Mouse (Mus musculus) hindbrain, embryonic 11.5 days (tissue): ENCODE data around the gene Arhgap27. TPM values are rescaled to one million over a fixed set of nuclear protein-coding genes. Genes with fewer than 3 reads are reported as not detected.

Experiments used
- ATAC-seq: fragments of 200-750 bp; cut with Nextera tagmentation; 2 replicates; pipeline ENCODE4 v1.8.0; 2017; ENCODE audit warnings: mild to moderate bottlenecking, moderate TSS enrichment, moderate library complexity; ENCODE audit not compliant: low FRiP score
- DNase-seq: peaks from one replicate; pipeline ENCODE4 v3.0.0-alpha.2; 2015; ENCODE audit warnings: low spot score
- H3K27ac ChIP-seq: fragments of 300-500 bp; sonication (generic); 2 replicates; pipeline ENCODE4 v1.5.1; 2014; ENCODE audit warnings: mild to moderate bottlenecking, low read depth, low read length
- H3K27me3 ChIP-seq: fragments of 300-500 bp; sonication (generic); 2 replicates; pipeline ENCODE4 v1.6.1; 2014; ENCODE audit warnings: mild to moderate bottlenecking, low read length, moderate library complexity, mixed read lengths; ENCODE audit not compliant: control insufficient read depth, insufficient read depth
- H3K36me3 ChIP-seq: fragments of 300-500 bp; sonication (generic); 2 replicates; pipeline ENCODE4 v1.6.1; 2014; ENCODE audit warnings: mild to moderate bottlenecking, low read length, moderate library complexity, mixed read lengths; ENCODE audit not compliant: control insufficient read depth, insufficient read depth
- H3K4me1 ChIP-seq: fragments of 300-500 bp; sonication (generic); replicated peaks from 2 replicates; pipeline ENCODE4 v1.6.1; 2014; ENCODE audit warnings: low read length, mixed read lengths; ENCODE audit not compliant: control insufficient read depth, insufficient read depth
- H3K4me2 ChIP-seq: fragments of 300-500 bp; sonication (generic); replicated peaks from 2 replicates; pipeline ENCODE4 v1.6.1; 2014; ENCODE audit warnings: mild to moderate bottlenecking, low read depth, low read length
- H3K4me3 ChIP-seq: fragments of 300-500 bp; sonication (generic); 2 replicates; pipeline ENCODE4 v1.5.1; 2014; ENCODE audit warnings: low read depth, low read length
- H3K9ac ChIP-seq: fragments of 300-500 bp; sonication (generic); 2 replicates; pipeline ENCODE4 v1.6.1; 2014; ENCODE audit warnings: low read depth, low read length
- H3K9me3 ChIP-seq: fragments of 300-500 bp; sonication (generic); 2 replicates; pipeline ENCODE4 v1.6.1; 2016; ENCODE audit warnings: low read length; ENCODE audit not compliant: control insufficient read depth
- WGBS: fragments of 180-500 bp; shearing (Covaris S2); extraction: QIAGEN DNeasy Blood & Tissue Kit; methylation state at CpG from one replicate; pipeline ENCODE4 v1.1.7; 2014; 5-methylcytosine and 5-hydroxymethylcytosine counted together
- polyA plus RNA-seq: library from polyadenylated mRNA; unstranded; fragments of >200 nt; fragmentation: Nextera tagmentation; extraction: Ambion mirVana; gene quantifications from 2 replicates; pipeline ENCODE4 v1.2.1, GENCODE M21; 2014

The Arhgap27 gene
- polyA plus RNA-seq, 1 experiment from 2014 or later = 2.8 TPM

GRCm38 (mm10) chr11:103345408-103346091 lies 17.9 kb downstream of the Arhgap27 start:
- WGBS = 83% methylated on average over 7 of the region's 7 CpGs
- no peak for ATAC-seq

GRCm38 (mm10) chr11:103344494-103345332 lies 18.8 kb downstream of the Arhgap27 start:
- DNase-seq = no peak
- H3K9me3 ChIP-seq = no peaks in the 10 kb centered on the region

More at GRCm38 (mm10) chr11:103345408-103346091, 17.9 kb downstream of the Arhgap27 start:
- no peak overlapping the region for H3K9ac ChIP-seq
- no peak overlapping the region for H3K4me2 ChIP-seq
- no peaks in the 10 kb centered on the region for H3K36me3 ChIP-seq
- H3K9me3 ChIP-seq = no peaks in the 10 kb centered on the region
- no peak for DNase-seq
- no peak overlapping the region for H3K27ac ChIP-seq
- H3K27me3 ChIP-seq = no peaks in the 10 kb centered on the region
- H3K4me1 ChIP-seq = no peaks in the 10 kb centered on the region
- no peak overlapping the region for H3K4me3 ChIP-seq

GRCm38 (mm10) chr11:103343881-103344280 lies 19.6 kb downstream of the Arhgap27 start:
- Histone ChIP-seq H3K27ac (no peak overlapping the region), H3K27me3 (no peaks in the 10 kb centered on the region), H3K9me3 (no peaks in the 10 kb centered on the region), H3K4me2 (no peak overlapping the region), H3K4me1 (no peaks in the 10 kb centered on the region), H3K4me3 (no peak overlapping the region), H3K9ac (no peak overlapping the region), H3K36me3 (no peaks in the 10 kb centered on the region)
- no peak for DNase-seq
- 93% methylated on average over 1 of the region's 1 CpGs for WGBS
- no peak for ATAC-seq

More at GRCm38 (mm10) chr11:103344494-103345332, 18.8 kb downstream of the Arhgap27 start:
- WGBS = 80% methylated on average over 19 of the region's 19 CpGs
- Histone ChIP-seq H3K4me3 (no peak overlapping the region), H3K9ac (no peak overlapping the region), H3K27me3 (no peaks in the 10 kb centered on the region), H3K4me2 (no peak overlapping the region), H3K4me1 (no peaks in the 10 kb centered on the region), H3K36me3 (no peaks in the 10 kb centered on the region), H3K27ac (no peak overlapping the region)
- no peak for ATAC-seq

GRCm38 (mm10) chr11:103343063-103343462 lies 20.4 kb downstream of the Arhgap27 start:
- H3K4me2 ChIP-seq = no peak overlapping the region
- H3K36me3 ChIP-seq = no peaks in the 10 kb centered on the region
- H3K4me3 ChIP-seq = no peak overlapping the region
- no peaks in the 10 kb centered on the region for H3K4me1 ChIP-seq
- 88% methylated on average over 6 of the region's 6 CpGs for WGBS
- no peak overlapping the region for H3K9ac ChIP-seq
- no peaks in the 10 kb centered on the region for H3K9me3 ChIP-seq
- DNase-seq = no peak
- no peaks in the 10 kb centered on the region for H3K27me3 ChIP-seq
- no peak overlapping the region for H3K27ac ChIP-seq
- ATAC-seq = no peak

- Histone ChIP-seq H3K27ac (no peak overlapping the region), H3K4me1 (no peaks in the 10 kb centered on the region), H3K9me3 (no peaks in the 10 kb centered on the region), H3K4me2 (no peak overlapping the region), H3K27me3 (no peaks in the 10 kb centered on the region), H3K4me3 (no peak overlapping the region), H3K36me3 (no peaks in the 10 kb centered on the region), H3K9ac (no peak overlapping the region)
- ATAC-seq (no peak), DNase-seq (no peak)
- WGBS = 40% methylated on average over 7 of the region's 7 CpGs
Measured at GRCm38 (mm10) chr11:103340677-103341076, 22.8 kb downstream of the Arhgap27 start.

GRCm38 (mm10) chr11:103340130-103340529 lies 23.4 kb downstream of the Arhgap27 start:
- no peak overlapping the region for H3K27ac ChIP-seq
- ATAC-seq (no peak), DNase-seq (no peak)
- no peaks in the 10 kb centered on the region for H3K27me3 ChIP-seq
- H3K4me3 ChIP-seq = no peak overlapping the region
- H3K9me3 ChIP-seq = no peaks in the 10 kb centered on the region
- WGBS = 62% methylated on average over 19 of the region's 19 CpGs
- H3K4me1 ChIP-seq = no peaks in the 10 kb centered on the region
- peak overlapping the region; percentile 19 for H3K4me2 ChIP-seq
- H3K36me3 ChIP-seq = no peaks in the 10 kb centered on the region
- no peak overlapping the region for H3K9ac ChIP-seq

GRCm38 (mm10) chr11:103339414-103340119 lies 23.9 kb downstream of the Arhgap27 start:
- no peak overlapping the region for H3K27ac ChIP-seq
- no peaks in the 10 kb centered on the region for H3K9me3 ChIP-seq
- peaks cover 5% of the 10 kb centered on the region; the same call in 1 of the 2 replicates for H3K27me3 ChIP-seq
- H3K4me2 ChIP-seq = peak overlapping the region; percentile 19
- no peaks in the 10 kb centered on the region for H3K4me1 ChIP-seq
- no peaks in the 10 kb centered on the region for H3K36me3 ChIP-seq
- no peak overlapping the region for H3K4me3 ChIP-seq
- H3K9ac ChIP-seq = no peak overlapping the region
- no peak for ATAC-seq
- peak; percentile 27 for DNase-seq
- WGBS = 49% methylated on average over 13 of the region's 19 CpGs

- no peak overlapping the region for H3K9ac ChIP-seq
- no peak overlapping the region for H3K4me2 ChIP-seq
- H3K4me1 ChIP-seq = no peaks in the 10 kb centered on the region
- no peak overlapping the region for H3K4me3 ChIP-seq
- ATAC-seq (no peak), DNase-seq (no peak)
- H3K27ac ChIP-seq = no peak overlapping the region
- H3K36me3 ChIP-seq = no peaks in the 10 kb centered on the region
- H3K27me3 ChIP-seq = peaks cover 13% of the 10 kb centered on the region
- H3K9me3 ChIP-seq = no peaks in the 10 kb centered on the region
- WGBS = 88% methylated on average over 6 of the region's 6 CpGs
Measured at GRCm38 (mm10) chr11:103338671-103339070, 24.8 kb downstream of the Arhgap27 start.
